Mouse (Mus musculus): ENCODE measurements around the gene Rem1.

DNA sequence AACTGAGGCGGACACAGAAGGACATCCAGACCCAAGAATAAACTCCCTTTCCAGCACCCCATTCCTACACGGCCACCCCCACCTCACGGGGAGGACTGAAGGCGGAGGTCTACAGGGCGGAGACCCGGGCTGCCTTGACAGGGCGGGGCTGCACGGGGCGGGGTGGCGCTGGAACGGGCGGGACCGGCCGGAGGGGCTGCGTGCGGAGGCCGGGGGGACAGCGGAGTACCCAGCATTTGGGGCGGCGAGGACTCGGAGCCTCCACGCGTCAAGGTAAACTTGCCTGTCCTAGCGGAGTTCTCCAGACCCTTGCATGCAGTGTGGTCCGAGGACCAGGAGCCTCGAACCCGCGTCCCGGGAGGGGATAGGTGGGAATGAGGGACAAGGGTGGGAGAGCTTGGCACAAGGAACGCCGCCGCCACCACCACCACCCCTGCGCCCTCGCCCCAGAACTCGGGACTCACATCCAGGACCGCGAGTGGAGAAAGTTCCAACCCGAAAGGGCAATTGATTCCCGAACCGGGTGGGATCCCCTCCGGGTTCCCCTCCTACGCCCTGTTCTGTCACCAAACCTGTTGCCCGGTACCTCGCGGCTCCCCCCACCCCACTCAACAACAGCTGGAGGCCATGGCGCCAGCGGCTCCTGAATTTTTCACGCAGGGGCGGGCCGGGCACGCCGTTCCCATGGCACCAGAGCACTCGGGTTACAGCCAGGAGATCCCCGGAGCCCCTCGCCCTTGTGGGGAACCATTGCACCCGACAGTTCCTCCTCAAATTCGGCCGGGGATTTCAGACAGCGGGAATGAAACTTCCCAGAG is at the start of gene Rem1:
- TF ChIP-seq CTCF (IDR thresholded peaks at IDR 0.05; ENCODE audit: low read depth, low read length) (no peak), POLR2A (IDR thresholded peaks at IDR 0.05; ENCODE audit: borderline replicate concordance, low read depth, low read length) (no peak)
